Mouse (Mus musculus) MN1 (cell line): Measurements from ENCODE around the gene Hoxd1.

Source experiments
- DNase-seq: peaks from one replicate; pipeline ENCODE4 v3.0.0-alpha.2; 2016; ENCODE audit warnings: low spot score

Hoxd1 gene

GRCm38 (mm10) chr2:74762522-74763244 is at the start of gene Hoxd1:
Hoxd1 (plus strand) TSS chr2:74762980.
- no peak for DNase-seq

GRCm38 (mm10) chr2:74713239-74714150 is 49.3 kb upstream of the Hoxd1 start:
- no peak for DNase-seq

- no peak for DNase-seq
Observed at GRCm38 (mm10) chr2:74714156-74714789, 48.5 kb upstream of the Hoxd1 start.

GRCm38 (mm10) chr2:74714881-74715280 is 47.9 kb upstream of the Hoxd1 start:
- DNase-seq = no peak

GRCm38 (mm10) chr2:74715504-74716241 is 47.1 kb upstream of the Hoxd1 start:
- peak; percentile 64 for DNase-seq

GRCm38 (mm10) chr2:74720384-74720783 is 42.4 kb upstream of the Hoxd1 start:
- no peak for DNase-seq

GRCm38 (mm10) chr2:74720955-74721491 is 41.8 kb upstream of the Hoxd1 start:
- DNase-seq = no peak

- DNase-seq = no peak
Observed at GRCm38 (mm10) chr2:74721882-74722281, 40.9 kb upstream of the Hoxd1 start.

- DNase-seq = no peak
Observed at GRCm38 (mm10) chr2:74722949-74723348, 39.8 kb upstream of the Hoxd1 start.

- no peak for DNase-seq
Observed at GRCm38 (mm10) chr2:74724244-74725015, 38.4 kb upstream of the Hoxd1 start.

- no peak for DNase-seq
Observed at GRCm38 (mm10) chr2:74725171-74725570, 37.6 kb upstream of the Hoxd1 start.

GRCm38 (mm10) chr2:74726551-74726950 is 36.2 kb upstream of the Hoxd1 start, which contains the start of gene Gm28230:
Gm28230 (plus strand) TSS chr2:74726728.
- DNase-seq = no peak

GRCm38 (mm10) chr2:74726973-74727639 is 35.7 kb upstream of the Hoxd1 start:
- no peak for DNase-seq

- no peak for DNase-seq
Observed at GRCm38 (mm10) chr2:74727640-74728302, 35.0 kb upstream of the Hoxd1 start.

GRCm38 (mm10) chr2:74728303-74728680 is 34.5 kb upstream of the Hoxd1 start:
- no peak for DNase-seq

- no peak for DNase-seq
Observed at GRCm38 (mm10) chr2:74730331-74730730, 32.4 kb upstream of the Hoxd1 start.

GRCm38 (mm10) chr2:74731055-74731454 is 31.7 kb upstream of the Hoxd1 start:
- DNase-seq = no peak

- no peak for DNase-seq
Observed at GRCm38 (mm10) chr2:74731799-74732512, 30.8 kb upstream of the Hoxd1 start.
